Mouse (Mus musculus): Measurements from ENCODE around the gene Tor1aip2. TPM values are rescaled to one million over a fixed set of nuclear protein-coding genes. Genes with fewer than 3 reads are reported as not detected.
A peak's percentile ranks its signal among the peaks of the same experiment; 100 is the strongest.

The Tor1aip2 gene
- polyA plus RNA-seq (2014; fragmentation: Nextera tagmentation; extraction: Ambion mirVana) = 104 and 130 TPM in 2 replicates

DNA sequence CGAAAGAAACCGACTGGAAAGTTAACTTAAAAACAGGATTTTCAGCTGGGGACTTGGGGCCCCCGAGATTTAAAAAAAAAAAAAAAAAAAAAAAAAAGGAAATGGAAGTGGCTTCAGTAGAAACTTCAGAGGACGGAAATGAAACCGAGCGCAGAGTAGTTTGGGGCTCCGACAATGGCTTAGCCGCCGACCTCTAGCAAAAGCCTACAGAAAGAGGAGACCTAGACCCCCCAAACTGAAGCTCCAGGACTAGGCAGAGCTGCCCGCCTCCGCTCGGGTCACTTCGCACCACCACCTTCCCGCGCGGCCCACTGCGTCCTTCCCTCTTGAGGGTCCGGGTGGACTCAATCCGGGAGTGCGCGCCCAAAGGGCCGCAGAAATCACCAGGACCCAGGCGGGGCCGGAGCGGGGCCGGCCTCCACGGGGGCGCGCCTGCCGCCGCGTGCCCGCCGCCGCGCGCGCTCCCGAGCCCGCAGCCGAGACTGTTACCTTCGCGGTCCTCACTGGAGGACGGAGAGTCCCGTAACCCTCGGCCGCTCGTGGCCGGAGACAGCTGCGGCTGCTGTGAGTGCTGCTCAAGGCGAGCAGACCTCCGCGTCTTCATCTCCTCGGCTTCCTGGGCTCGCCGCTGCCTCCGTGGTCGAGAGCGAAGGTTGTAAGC is at the start of gene Tor1aip2:
Tor1aip2 (plus strand) TSS at position 135 of the 661 bp plus-strand sequence.
- H3K27ac ChIP-seq (ENCODE audit: low read depth, low read length) = peak within 1 kb of the TSS; percentile 100
- H3K36me3 ChIP-seq (ENCODE audit: control insufficient read depth, insufficient read depth, low read length) = peaks cover 32% of the 10 kb centered on the region
- under 1% methylated on average over 57 of the region's 59 CpGs for WGBS
- peak within 1 kb of the TSS; percentile 80 for H3K4me3 ChIP-seq (ENCODE audit: low read length)
- H3K4me1 ChIP-seq (ENCODE audit: control insufficient read depth, insufficient read depth, low read length) = peaks cover 7% of the 10 kb centered on the region; the same call in 1 of the 2 replicates
- ATAC-seq (ENCODE audit: low FRiP score, low TSS enrichment) = peak; percentile 86
- H3K9me3 ChIP-seq (ENCODE audit: control insufficient read depth, low read length) = no peaks in the 10 kb centered on the region
- peak within 1 kb of the TSS; percentile 94 for H3K9ac ChIP-seq (ENCODE audit: low read depth, low read length)
- peak within 1 kb of the TSS; percentile 75 for H3K4me2 ChIP-seq (replicated peaks; ENCODE audit: low read depth, low read length)
- H3K27me3 ChIP-seq (ENCODE audit: control insufficient read depth, insufficient read depth, low read length) = no peaks in the 10 kb centered on the region

DNA sequence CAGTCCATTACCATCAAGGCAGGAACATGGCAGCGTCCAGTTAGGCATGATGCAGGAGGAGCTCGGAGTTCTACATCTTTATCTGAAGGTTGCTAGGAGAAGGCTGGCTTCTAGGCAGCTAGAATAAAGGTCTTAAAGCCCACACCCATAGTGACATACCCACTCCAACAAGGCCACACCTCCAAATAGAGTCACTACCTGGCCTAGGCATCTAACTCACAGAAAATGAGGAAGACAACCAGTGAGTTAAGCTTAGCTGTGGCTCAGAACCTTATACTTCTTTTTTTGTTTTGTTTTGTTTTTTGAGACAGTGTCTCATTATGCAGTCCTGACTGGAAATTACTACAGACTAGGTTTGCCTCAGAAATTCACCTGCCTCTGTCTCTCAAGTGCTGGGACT is 47.6 kb upstream of the Tor1aip2 start:
- 89% methylated on average over 2 of the region's 2 CpGs for WGBS
- ATAC-seq (ENCODE audit: low FRiP score, low TSS enrichment) = no peak
- H3K36me3 ChIP-seq (ENCODE audit: control insufficient read depth, insufficient read depth, low read length) = no peaks in the 10 kb centered on the region
- H3K9me3 ChIP-seq (ENCODE audit: control insufficient read depth, low read length) = no peaks in the 10 kb centered on the region
- no peak overlapping the region for H3K9ac ChIP-seq (ENCODE audit: low read depth, low read length)
- no peak overlapping the region for H3K4me3 ChIP-seq (ENCODE audit: low read length)
- H3K27me3 ChIP-seq (ENCODE audit: control insufficient read depth, insufficient read depth, low read length) = no peaks in the 10 kb centered on the region
- H3K4me1 ChIP-seq (ENCODE audit: control insufficient read depth, insufficient read depth, low read length) = 0 out of 2 replicates have a peak, but pooled peaks cover 3% of the 10 kb centered on the region
- no peak overlapping the region for H3K4me2 ChIP-seq (replicated peaks; ENCODE audit: low read depth, low read length)
- H3K27ac ChIP-seq (ENCODE audit: low read depth, low read length) = no peak overlapping the region

DNA sequence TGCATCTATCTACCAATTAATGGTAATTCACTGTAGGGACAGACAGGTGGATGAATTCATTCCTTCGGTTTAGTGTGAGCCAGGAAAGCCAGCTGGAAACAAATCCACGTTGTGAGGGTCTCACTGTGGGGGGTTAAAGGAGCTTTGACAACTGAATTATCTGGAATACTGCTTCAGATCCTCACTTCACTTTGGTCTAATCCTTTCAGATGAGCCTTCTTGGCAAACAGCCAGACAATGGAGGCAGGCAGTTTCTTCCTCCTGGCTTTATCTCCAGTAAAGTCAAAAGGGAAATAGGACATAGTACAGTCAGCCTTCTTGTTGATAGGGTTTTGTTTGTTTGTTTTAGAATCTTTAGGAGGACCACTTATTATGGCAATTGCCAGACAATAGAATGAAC is 45.8 kb upstream of the Tor1aip2 start:
- H3K27ac ChIP-seq (ENCODE audit: low read depth, low read length) = no peak overlapping the region
- no peak for ATAC-seq (ENCODE audit: low FRiP score, low TSS enrichment)
- H3K9ac ChIP-seq (ENCODE audit: low read depth, low read length) = no peak overlapping the region
- H3K4me2 ChIP-seq (replicated peaks; ENCODE audit: low read depth, low read length) = no peak overlapping the region
- no peaks in the 10 kb centered on the region for H3K9me3 ChIP-seq (ENCODE audit: control insufficient read depth, low read length)
- H3K27me3 ChIP-seq (ENCODE audit: control insufficient read depth, insufficient read depth, low read length) = no peaks in the 10 kb centered on the region
- H3K4me3 ChIP-seq (ENCODE audit: low read length) = no peak overlapping the region
- 0 out of 2 replicates have a peak, but pooled peaks cover 3% of the 10 kb centered on the region for H3K4me1 ChIP-seq (ENCODE audit: control insufficient read depth, insufficient read depth, low read length)
- WGBS = 34% methylated on average over 2 of the region's 2 CpGs
- H3K36me3 ChIP-seq (ENCODE audit: control insufficient read depth, insufficient read depth, low read length) = no peaks in the 10 kb centered on the region

DNA sequence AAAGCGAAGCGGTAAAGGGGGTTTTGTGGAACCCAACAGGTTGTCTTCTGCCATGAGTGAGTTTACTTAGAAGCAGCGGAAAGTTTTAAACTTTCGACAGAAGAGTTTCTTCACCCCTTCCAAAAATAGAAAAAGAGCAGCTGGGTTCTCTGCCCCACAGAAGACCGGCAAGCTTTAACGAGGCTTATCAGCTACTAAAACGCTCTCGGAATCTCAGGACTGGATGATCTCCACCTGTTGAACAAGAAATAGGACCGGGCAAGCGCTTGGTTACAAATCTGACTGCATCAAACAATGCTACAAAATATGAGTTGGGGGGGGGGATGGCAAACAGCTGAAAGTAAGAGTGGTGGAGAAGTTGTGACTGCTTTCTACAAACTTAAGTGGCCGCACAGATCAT is 44.8 kb upstream of the Tor1aip2 start:
- Histone ChIP-seq H3K4me3 (ENCODE audit: low read length) (no peak overlapping the region), H3K27ac (ENCODE audit: low read depth, low read length) (no peak overlapping the region), H3K36me3 (ENCODE audit: control insufficient read depth, insufficient read depth, low read length) (no peaks in the 10 kb centered on the region), H3K4me2 (replicated peaks; ENCODE audit: low read depth, low read length) (no peak overlapping the region), H3K9ac (ENCODE audit: low read depth, low read length) (no peak overlapping the region), H3K27me3 (ENCODE audit: control insufficient read depth, insufficient read depth, low read length) (no peaks in the 10 kb centered on the region), H3K4me1 (ENCODE audit: control insufficient read depth, insufficient read depth, low read length) (0 out of 2 replicates have a peak, but pooled peaks cover 3% of the 10 kb centered on the region), H3K9me3 (ENCODE audit: control insufficient read depth, low read length) (no peaks in the 10 kb centered on the region)
- WGBS = 38% methylated on average over 11 of the region's 11 CpGs
- ATAC-seq (ENCODE audit: low FRiP score, low TSS enrichment) = no peak

DNA sequence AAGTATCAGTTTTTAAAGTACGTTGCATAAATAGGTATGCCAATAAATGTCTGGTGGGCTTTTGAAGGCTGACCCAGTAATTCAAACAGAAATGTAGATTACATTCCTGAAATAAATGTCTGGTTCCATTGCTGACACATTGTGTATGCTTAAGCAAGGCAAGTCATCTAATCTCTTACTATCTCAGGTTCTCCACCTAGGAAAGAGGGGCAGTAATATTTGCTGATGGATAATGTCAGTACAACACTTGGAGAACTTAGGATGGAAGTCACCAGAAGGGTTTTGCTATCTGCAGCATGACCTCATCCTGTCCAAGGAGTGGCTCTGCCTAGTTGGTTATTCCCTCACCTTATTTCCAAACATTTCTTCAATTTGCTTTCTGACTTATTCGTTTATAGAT is 40.7 kb upstream of the Tor1aip2 start:
- Histone ChIP-seq H3K4me2 (replicated peaks; ENCODE audit: low read depth, low read length) (no peak overlapping the region), H3K9ac (ENCODE audit: low read depth, low read length) (no peak overlapping the region), H3K4me3 (ENCODE audit: low read length) (no peak overlapping the region), H3K36me3 (ENCODE audit: control insufficient read depth, insufficient read depth, low read length) (no peaks in the 10 kb centered on the region), H3K27ac (ENCODE audit: low read depth, low read length) (no peak overlapping the region), H3K27me3 (ENCODE audit: control insufficient read depth, insufficient read depth, low read length) (no peaks in the 10 kb centered on the region), H3K9me3 (ENCODE audit: control insufficient read depth, low read length) (no peaks in the 10 kb centered on the region), H3K4me1 (ENCODE audit: control insufficient read depth, insufficient read depth, low read length) (0 out of 2 replicates have a peak, but pooled peaks cover 3% of the 10 kb centered on the region)
- 67% methylated on average over 2 of the region's 2 CpGs for WGBS
- no peak for ATAC-seq (ENCODE audit: low FRiP score, low TSS enrichment)

DNA sequence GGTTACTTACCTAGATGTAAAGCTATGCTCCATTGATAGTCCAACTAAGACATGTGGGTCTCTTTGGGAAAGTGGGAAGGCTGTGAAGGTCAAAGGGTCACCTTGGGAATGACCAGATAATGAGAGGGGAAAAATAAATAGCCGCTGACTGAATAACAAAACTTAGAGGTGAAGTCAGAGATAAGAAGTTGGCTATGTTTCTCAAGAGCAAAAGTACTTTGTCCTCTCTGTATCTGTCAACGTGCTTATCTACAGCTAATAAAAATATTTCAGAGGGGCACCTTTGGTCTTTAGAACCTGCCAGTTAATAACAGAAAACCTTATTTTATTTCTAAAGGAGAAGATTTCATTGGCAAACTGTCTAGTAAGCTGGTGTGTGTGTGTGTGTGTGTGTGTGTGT is 39.6 kb upstream of the Tor1aip2 start:
- WGBS = 77% methylated on average over 2 of the region's 2 CpGs

DNA sequence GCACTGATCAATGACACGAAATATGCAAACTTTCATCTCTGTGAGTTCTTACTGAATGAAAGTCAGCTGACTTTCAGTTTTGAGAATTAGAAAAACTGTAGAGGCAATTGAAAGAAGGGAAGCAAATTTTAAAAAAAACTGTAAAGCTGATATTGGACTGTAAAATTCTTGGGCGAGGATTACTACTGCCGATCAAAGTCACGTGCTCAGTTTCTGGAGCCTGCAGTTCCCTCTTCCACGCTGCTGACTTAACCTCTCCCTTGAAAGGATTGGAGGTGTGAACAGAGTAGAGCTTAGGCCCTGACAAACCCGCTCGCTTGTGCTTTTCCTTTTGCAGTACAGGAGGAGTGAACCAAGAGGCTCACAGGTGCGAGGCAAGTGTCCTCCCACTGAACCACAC is 32.8 kb upstream of the Tor1aip2 start:
- Histone ChIP-seq H3K27ac (ENCODE audit: low read depth, low read length) (no peak overlapping the region), H3K9ac (ENCODE audit: low read depth, low read length) (no peak overlapping the region), H3K9me3 (ENCODE audit: control insufficient read depth, low read length) (no peaks in the 10 kb centered on the region), H3K36me3 (ENCODE audit: control insufficient read depth, insufficient read depth, low read length) (peaks cover 25% of the 10 kb centered on the region), H3K27me3 (ENCODE audit: control insufficient read depth, insufficient read depth, low read length) (no peaks in the 10 kb centered on the region), H3K4me1 (ENCODE audit: control insufficient read depth, insufficient read depth, low read length) (no peaks in the 10 kb centered on the region), H3K4me2 (replicated peaks; ENCODE audit: low read depth, low read length) (no peak overlapping the region), H3K4me3 (ENCODE audit: low read length) (no peak overlapping the region)
- ATAC-seq (ENCODE audit: low FRiP score, low TSS enrichment) = no peak
- WGBS = 89% methylated on average over 8 of the region's 8 CpGs

More for the DNA sequence above, 39.6 kb upstream of the Tor1aip2 start:
- no peaks in the 10 kb centered on the region for H3K4me1 ChIP-seq (ENCODE audit: control insufficient read depth, insufficient read depth, low read length)
- H3K9me3 ChIP-seq (ENCODE audit: control insufficient read depth, low read length) = no peaks in the 10 kb centered on the region
- H3K4me3 ChIP-seq (ENCODE audit: low read length) = no peak overlapping the region
- no peak overlapping the region for H3K4me2 ChIP-seq (replicated peaks; ENCODE audit: low read depth, low read length)
- H3K36me3 ChIP-seq (ENCODE audit: control insufficient read depth, insufficient read depth, low read length) = no peaks in the 10 kb centered on the region
- no peak for ATAC-seq (ENCODE audit: low FRiP score, low TSS enrichment)
- H3K9ac ChIP-seq (ENCODE audit: low read depth, low read length) = no peak overlapping the region
- no peak overlapping the region for H3K27ac ChIP-seq (ENCODE audit: low read depth, low read length)
- no peaks in the 10 kb centered on the region for H3K27me3 ChIP-seq (ENCODE audit: control insufficient read depth, insufficient read depth, low read length)

DNA sequence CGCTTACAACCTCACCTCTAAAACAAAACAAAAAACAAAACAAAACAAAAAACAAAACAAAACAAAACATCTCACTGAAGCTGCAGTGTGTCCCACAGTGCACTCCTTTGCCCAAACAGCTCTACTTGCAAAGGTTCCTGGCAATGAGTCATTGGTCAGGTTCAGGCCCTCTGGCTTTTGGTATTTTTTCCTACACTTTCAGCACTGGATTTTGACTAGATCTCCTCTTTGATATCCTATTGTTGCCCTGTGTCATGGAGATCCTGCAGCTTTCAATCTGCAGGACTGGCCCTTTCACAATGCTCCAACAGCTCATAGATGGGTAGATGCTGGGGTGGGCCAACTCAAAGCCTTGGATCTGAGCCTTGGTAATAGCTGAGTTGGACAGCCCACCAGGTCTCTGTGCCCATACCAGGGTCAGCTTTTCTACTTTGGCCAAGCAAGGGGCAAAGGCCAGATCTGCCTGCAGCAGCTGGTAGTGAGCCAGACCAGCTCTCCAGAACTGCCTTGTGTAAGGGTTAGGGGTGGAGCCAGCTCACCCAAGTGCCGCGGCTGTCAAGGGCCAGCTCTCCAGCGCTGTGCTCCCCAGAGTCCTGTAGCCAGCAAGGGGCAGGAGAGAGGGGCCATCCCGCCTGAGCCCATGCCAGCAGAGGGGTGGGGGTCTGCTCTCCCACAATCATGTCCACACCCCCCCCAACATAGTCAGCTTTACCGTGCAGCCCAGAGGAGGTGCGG is 31.8 kb upstream of the Tor1aip2 start:
- Histone ChIP-seq H3K36me3 (ENCODE audit: control insufficient read depth, insufficient read depth, low read length) (peaks cover 31% of the 10 kb centered on the region), H3K4me3 (ENCODE audit: low read length) (no peak overlapping the region), H3K9me3 (ENCODE audit: control insufficient read depth, low read length) (no peaks in the 10 kb centered on the region), H3K9ac (ENCODE audit: low read depth, low read length) (no peak overlapping the region), H3K4me2 (replicated peaks; ENCODE audit: low read depth, low read length) (no peak overlapping the region), H3K27me3 (ENCODE audit: control insufficient read depth, insufficient read depth, low read length) (no peaks in the 10 kb centered on the region), H3K4me1 (ENCODE audit: control insufficient read depth, insufficient read depth, low read length) (no peaks in the 10 kb centered on the region), H3K27ac (ENCODE audit: low read depth, low read length) (no peak overlapping the region)
- 94% methylated on average over 7 of the region's 7 CpGs for WGBS
- peak; percentile 32; the same call in 1 of the 2 replicates for ATAC-seq (ENCODE audit: low FRiP score, low TSS enrichment)

DNA sequence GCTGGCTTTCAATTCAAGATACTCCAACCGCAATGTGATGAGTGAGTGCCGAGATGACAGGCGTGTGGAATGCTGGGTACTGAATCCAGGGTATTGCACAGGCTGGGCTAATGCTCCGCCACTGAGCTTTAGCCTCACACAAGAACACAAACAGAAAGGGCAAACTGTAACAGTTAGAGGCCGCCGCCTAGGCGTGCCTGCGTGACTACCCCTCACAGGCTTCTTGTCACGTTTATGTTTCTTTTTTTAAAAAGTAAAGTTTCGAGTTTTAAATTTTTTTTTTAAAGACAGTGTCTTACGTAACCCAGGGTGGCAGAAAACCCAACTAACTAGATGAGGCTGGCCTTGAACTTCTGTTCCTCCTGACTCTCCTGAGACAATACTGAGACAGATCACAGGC is 29.3 kb upstream of the Tor1aip2 start:
- ATAC-seq (ENCODE audit: low FRiP score, low TSS enrichment) = no peak
- peaks cover 39% of the 10 kb centered on the region for H3K36me3 ChIP-seq (ENCODE audit: control insufficient read depth, insufficient read depth, low read length)
- H3K4me2 ChIP-seq (replicated peaks; ENCODE audit: low read depth, low read length) = no peak overlapping the region
- no peaks in the 10 kb centered on the region for H3K9me3 ChIP-seq (ENCODE audit: control insufficient read depth, low read length)
- no peaks in the 10 kb centered on the region for H3K27me3 ChIP-seq (ENCODE audit: control insufficient read depth, insufficient read depth, low read length)
- H3K9ac ChIP-seq (ENCODE audit: low read depth, low read length) = no peak overlapping the region
- H3K4me3 ChIP-seq (ENCODE audit: low read length) = no peak overlapping the region
- no peaks in the 10 kb centered on the region for H3K4me1 ChIP-seq (ENCODE audit: control insufficient read depth, insufficient read depth, low read length)
- H3K27ac ChIP-seq (ENCODE audit: low read depth, low read length) = no peak overlapping the region
- WGBS = 94% methylated on average over 11 of the region's 11 CpGs

All from kidney, embryonic 14.5 days (tissue).